Mouse (Mus musculus) embryo, embryonic 11.5 days (tissue): Measurements from ENCODE around the gene Tspan32.

ENCODE experiments used
- DNase-seq: peaks from one replicate; pipeline ENCODE4 v3.0.0-alpha.2; 2012; ENCODE audit warnings: low read depth, low spot score

The Tspan32 gene

GRCm38 (mm10) chr7:143004727-143005343, at the start of gene Tspan32:
Gene Tspan32, plus strand, starts transcription at chr7:143005046.
- DNase-seq = no peak

DNA sequence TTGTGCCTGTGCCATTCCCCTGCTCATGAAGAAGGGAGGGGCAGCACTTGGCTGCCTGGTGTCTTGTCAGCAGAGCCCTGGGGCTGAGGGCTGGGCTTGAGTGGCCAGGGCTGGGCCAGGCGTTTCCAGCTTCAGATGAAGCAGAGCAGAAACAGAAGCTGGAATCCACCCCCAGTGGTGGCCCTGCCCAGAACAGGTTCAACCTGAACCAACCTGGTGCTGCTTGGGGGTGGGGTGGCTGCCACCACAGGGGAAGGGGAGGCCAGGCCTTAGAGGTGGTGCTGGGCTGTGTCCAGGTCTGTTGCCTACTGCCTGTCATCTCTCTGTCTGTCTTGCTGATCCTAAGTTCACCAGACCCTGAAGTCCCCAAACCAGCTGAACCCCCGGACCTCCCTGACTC, 48.8 kb upstream of the Tspan32 start:
- DNase-seq = no peak

DNA sequence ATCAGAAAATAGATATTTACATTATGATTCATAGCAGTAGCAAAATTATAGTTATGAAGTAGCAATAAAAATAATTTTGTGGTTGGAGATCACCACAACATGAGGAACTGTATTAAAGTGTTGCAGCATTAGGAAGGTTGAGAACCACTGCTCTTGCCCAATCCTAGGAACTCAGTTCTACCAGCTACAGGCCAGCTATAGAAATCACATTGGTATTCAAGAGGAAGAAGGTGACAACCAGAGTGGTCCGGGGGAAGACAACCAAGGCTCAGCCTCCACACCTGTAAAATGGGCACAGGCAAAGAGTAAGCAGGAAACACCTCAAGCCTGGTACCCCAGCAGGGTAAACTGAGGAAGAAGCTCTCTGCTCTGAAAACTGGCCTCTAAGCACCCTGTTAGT, 46.0 kb upstream of the Tspan32 start:
- no peak for DNase-seq

DNA sequence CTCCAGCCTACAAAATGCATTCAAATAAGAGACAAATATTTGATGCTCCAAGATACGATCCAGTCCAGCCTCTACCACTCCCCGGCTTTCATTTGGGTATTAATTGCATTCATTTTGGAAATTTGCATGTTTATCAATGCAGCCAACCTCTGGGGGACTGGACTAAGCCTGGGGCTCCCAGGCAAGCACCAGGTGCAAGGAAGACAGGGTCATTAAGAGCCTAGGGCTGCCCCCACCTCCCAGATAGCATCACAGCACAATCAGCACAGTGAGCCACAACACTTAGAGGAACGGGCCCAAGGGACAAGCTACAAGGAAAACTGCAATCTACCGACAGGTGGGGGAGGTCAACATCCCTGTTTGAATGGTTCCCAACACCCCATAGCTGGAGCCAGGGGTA, 45.1 kb upstream of the Tspan32 start:
- DNase-seq = no peak

DNA sequence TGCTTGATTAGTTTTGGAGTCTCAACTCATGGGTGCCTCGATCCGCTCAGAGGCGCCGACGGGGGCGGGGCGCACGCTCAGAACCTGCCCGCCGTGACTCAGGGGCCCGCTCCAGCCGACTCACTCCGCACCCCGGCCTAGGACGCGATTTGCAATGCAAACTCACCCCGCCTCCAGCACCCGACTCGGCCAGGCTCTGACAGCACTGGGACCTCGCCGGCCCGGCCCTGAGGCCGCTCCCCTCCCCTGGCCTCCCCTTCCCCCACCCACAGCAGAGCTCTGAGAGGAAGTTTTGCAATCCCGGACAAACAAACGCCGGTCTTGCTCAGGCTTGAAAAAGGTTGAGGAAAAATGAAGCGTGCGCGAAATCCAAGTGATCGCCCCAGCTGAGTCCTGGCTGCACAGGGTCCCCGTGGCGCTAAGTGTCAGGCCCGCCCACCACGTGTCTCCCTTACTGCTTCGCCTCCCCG, 37.4 kb upstream of the Tspan32 start:
- DNase-seq = peak; percentile 4

DNA sequence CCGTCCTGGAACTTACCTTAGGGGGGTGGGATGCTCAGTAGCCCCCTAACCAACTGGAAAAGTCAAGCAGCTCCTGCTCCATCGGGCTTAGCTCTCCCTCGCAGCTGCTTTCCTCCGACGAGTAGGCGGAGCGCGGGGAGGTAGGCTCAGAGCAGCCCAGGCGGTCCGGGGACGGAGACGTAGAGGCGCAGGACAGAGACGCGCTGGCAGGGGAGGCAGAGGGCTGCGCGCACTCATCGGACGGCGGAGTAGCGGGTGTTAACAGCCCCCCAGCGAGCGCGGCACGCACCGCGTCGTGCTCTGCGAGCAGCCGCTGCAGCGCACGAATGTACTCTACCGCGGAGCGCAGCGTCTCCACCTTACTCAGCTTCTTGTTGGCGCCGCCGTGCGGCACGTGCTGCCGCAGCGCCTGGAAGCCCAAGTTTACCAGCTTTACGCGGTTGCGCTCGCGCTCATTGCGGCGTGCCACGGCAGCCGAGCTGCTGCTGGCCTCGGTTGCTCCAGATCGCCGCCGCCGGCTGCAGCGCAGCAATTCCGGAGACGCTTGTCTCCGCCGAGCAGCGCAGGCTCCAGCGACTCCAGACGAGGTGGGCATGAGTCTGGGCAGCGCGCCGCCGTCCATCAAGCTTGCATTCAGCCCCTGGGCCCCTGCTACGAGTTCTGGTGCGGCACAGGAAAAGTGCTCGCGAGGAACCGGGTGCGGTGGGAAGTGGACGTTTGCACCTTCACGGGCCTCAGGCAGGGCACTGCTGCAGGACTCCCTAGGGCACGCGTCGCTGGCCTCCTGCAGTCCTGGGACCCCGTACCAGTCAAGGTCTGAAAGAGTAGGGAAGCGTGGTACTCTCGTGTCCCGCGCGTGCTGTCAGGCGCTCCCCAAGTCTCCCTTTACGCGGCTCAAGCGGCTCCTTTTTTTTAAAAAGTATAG, 36.7 kb upstream of the Tspan32 start:
- DNase-seq = peak; percentile 67

- DNase-seq = peak; percentile 22
These were observed 35.9 kb upstream of the Tspan32 start, which contains the start of gene Ascl2 for GRCm38 (mm10) chr7:142968809-142969511. Gene Ascl2, minus strand, starts transcription at chr7:142969264.

DNA sequence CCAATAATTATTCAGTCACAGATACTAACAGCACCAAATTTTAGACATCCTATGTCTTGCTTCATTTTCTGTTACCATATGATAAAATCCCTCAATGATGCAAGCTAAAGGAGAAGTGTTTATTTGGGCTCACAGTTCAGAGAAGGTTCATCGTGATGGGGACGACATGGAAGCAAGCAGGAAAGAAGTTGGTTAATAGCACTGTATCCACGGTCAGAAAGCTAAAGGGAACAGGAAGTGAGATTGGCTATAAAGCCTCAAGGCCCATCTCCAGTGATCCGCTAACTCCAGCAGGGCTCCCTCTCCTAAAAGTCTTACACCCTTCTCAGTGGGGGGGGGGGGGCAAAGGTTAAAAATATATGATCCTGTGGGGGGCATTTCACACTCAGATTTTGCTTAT, 22.9 kb upstream of the Tspan32 start:
- no peak for DNase-seq

DNA sequence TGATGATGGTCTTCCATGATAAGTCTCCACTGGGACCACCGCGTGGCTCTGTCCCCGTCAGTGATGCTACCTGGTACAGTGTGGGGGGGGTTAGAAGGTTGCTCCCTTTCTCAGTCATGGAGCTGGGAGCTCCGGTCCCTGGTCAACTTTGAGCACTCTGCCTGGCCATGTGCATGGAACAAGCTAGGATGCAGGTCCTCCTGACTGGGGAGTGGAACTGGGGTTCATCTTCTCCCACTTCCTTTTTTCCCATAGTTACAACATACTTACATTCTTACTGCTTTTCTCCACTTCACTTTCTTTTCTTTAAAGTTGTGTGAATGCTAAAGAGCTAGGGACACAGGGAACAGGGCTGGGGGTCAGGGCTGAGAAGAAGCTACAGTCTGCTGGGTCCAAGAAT, 19.7 kb upstream of the Tspan32 start:
- no peak for DNase-seq

DNA sequence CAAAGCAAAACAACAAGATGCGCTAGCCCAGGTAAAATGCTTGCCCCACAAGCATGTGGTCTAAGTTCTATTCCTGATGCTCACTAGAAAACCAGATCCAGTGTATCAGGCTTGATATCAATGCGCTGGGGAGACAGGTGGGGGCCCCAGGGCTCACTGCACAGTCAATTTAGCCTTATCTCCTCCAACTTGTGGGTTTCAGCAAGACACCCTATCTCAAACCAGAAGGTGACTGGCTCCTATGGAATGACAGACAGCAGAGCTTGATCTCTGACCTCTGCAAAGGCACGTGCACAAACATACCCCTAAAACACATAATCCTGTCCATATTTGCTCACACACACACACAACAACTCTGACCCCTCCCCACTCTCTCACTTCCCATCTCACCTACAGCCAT, 17.1 kb upstream of the Tspan32 start:
- DNase-seq = no peak

- no peak for DNase-seq
These were observed 9.8 kb upstream of the Tspan32 start for GRCm38 (mm10) chr7:142995004-142995403.

- DNase-seq = no peak
These were observed 9.1 kb upstream of the Tspan32 start for GRCm38 (mm10) chr7:142995630-142996338.

GRCm38 (mm10) chr7:142996998-142997397, 7.8 kb upstream of the Tspan32 start:
- no peak for DNase-seq

GRCm38 (mm10) chr7:142997403-142998150, 7.3 kb upstream of the Tspan32 start:
- DNase-seq = no peak

- no peak for DNase-seq
These were observed 2.2 kb upstream of the Tspan32 start for GRCm38 (mm10) chr7:143002679-143003078.

GRCm38 (mm10) chr7:143005344-143006096, 674 bp downstream of the Tspan32 start:
- DNase-seq = no peak

GRCm38 (mm10) chr7:143006097-143006755, 1.4 kb downstream of the Tspan32 start:
- no peak for DNase-seq

GRCm38 (mm10) chr7:143006756-143007598, 2.1 kb downstream of the Tspan32 start:
- no peak for DNase-seq
